Mouse (Mus musculus) limb, embryonic 12.5 days (tissue): ENCODE results near the gene Mrpl3. TPM values are rescaled to one million over a fixed set of nuclear protein-coding genes. Genes with fewer than 3 reads are reported as not detected.

Experiments used
- ATAC-seq: fragments of 200-750 bp; cut with Nextera tagmentation; 2 replicates; pipeline ENCODE4 v1.8.0; 2017; ENCODE audit warnings: low read depth, moderate TSS enrichment; ENCODE audit not compliant: insufficient number of reproducible peaks, insufficient read depth, low FRiP score, low TSS enrichment
- H3K27ac ChIP-seq: fragments of 300-500 bp; sonication (generic); 2 replicates; pipeline ENCODE4 v1.5.1; 2016; ENCODE audit warnings: mild to moderate bottlenecking, moderate library complexity
- H3K27me3 ChIP-seq: fragments of 300-500 bp; sonication (generic); 2 replicates; pipeline ENCODE4 v1.6.1; 2016; ENCODE audit warnings: mild to moderate bottlenecking, moderate library complexity
- H3K36me3 ChIP-seq: fragments of 300-500 bp; sonication (generic); 2 replicates; pipeline ENCODE4 v1.6.1; 2016; ENCODE audit warnings: mild to moderate bottlenecking, moderate library complexity
- H3K4me1 ChIP-seq: fragments of 300-500 bp; sonication (generic); replicated peaks from 2 replicates; pipeline ENCODE4 v1.6.1; 2016
- H3K4me2 ChIP-seq: fragments of 300-500 bp; sonication (generic); 2 replicates; pipeline ENCODE4 v1.6.1; 2016; ENCODE audit warnings: mild to moderate bottlenecking, moderate library complexity
- H3K4me3 ChIP-seq: fragments of 300-500 bp; sonication (generic); replicated peaks from 2 replicates; pipeline ENCODE4 v1.5.1; 2016; ENCODE audit warnings: mild to moderate bottlenecking
- H3K9ac ChIP-seq: fragments of 300-500 bp; sonication (generic); replicated peaks from 2 replicates; pipeline ENCODE4 v1.6.1; 2016; ENCODE audit warnings: mild to moderate bottlenecking, moderate library complexity
- H3K9me3 ChIP-seq: fragments of 300-500 bp; sonication (generic); 2 replicates; pipeline ENCODE4 v1.6.1; 2016; ENCODE audit warnings: mild to moderate bottlenecking, moderate library complexity
- whole genome bisulfite sequencing: fragments of 180-500 bp; shearing (Covaris S2); methylation state at CpG from one replicate; pipeline ENCODE4 v1.1.7; 2016; 5-methylcytosine and 5-hydroxymethylcytosine counted together
- polyA plus RNA-seq: library from polyadenylated mRNA; unstranded; fragments of >200 nt; fragmentation: Nextera tagmentation; extraction: Ambion mirVana; gene quantifications from 2 replicates; pipeline ENCODE4 v1.2.1, GENCODE M21; 2016

Mrpl3 gene
- polyA plus RNA-seq, result 115 and 118 TPM in 2 replicates

DNA sequence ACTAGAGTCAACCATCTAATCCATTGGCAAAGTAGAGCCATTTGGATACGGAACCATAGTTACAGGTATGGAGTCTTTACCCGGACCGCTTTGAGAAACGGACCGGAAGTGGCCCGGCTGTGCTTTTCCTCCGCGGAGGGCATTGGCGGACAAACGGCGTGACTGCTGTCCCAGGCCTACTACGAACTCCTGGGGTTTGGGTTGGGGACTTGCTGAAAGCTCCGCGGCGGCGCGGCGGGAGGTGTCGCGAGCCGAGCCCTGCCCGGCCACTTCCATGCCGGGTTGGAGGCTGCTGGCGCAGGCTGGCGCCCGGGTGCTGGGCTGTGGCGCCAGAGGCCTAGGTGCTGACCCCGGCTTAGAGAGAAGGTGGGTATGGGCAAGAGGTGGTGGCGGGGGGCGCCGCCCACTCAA is at the start of gene Mrpl3:
Gene Mrpl3, plus strand, starts transcription at position 93 of the 411 bp plus-strand sequence.
- peaks cover 28% of the 10 kb centered on the region for H3K36me3 ChIP-seq
- peak; percentile 66 for ATAC-seq
- H3K4me3 ChIP-seq, result peak within 1 kb of the TSS; percentile 98
- peaks cover 4% of the 10 kb centered on the region; the same call in 1 of the 2 replicates for H3K4me1 ChIP-seq
- H3K4me2 ChIP-seq, result peak within 1 kb of the TSS; percentile 76
- WGBS, result under 1% methylated on average over 31 of the region's 31 CpGs
- H3K9me3 ChIP-seq, result no peaks in the 10 kb centered on the region
- H3K27ac ChIP-seq, result peak within 1 kb of the TSS; percentile 76
- H3K9ac ChIP-seq, result peak within 1 kb of the TSS; percentile 96
- H3K27me3 ChIP-seq, result no peaks in the 10 kb centered on the region

DNA sequence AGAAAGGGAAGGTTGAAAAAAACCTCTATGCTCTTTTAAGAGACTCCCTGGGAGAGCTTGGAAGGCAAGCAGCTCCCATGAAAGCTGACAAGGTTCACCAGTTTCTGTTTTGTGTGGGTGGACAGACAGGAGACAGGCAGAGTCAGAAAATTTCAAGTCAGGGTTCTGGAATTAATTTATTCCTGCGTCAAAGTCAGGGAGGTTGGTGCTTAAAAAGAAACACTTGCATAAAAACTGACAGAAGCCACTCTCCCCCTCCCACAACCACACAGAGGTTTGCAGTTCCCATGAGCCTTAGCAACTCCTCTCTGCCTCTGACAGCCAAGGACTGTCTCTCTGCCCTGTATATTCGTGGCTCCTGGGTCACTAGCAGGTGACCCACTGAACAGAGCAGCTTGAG is 42.3 kb upstream of the Mrpl3 start:
- Histone ChIP-seq H3K4me2 (no peak overlapping the region), H3K36me3 (no peaks in the 10 kb centered on the region), H3K4me1 (no peaks in the 10 kb centered on the region), H3K27me3 (no peaks in the 10 kb centered on the region), H3K4me3 (no peak overlapping the region), H3K9me3 (no peaks in the 10 kb centered on the region), H3K9ac (no peak overlapping the region), H3K27ac (no peak overlapping the region)
- 14% methylated on average over 2 of the region's 2 CpGs for WGBS
- no peak for ATAC-seq

DNA sequence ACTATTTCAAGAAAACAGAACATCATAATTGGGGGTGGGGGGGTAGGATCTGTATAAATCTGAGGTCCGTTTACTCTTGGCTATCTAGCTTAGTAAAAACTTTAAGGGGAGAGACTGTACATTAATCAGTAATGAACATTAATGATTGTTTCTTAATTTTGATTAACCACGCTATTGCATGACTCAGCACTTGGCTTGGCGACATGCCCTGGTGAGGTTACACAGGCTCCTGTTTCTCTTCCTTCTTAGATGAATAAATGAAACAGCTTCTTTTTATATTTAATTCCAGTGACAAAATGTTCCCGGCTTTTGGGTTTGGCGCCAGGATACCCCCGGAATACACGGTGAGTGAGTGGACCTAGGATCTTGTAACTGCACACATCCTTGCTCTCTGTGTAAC is 34.9 kb upstream of the Mrpl3 start:
- no peaks in the 10 kb centered on the region for H3K36me3 ChIP-seq
- H3K9me3 ChIP-seq, result no peaks in the 10 kb centered on the region
- no peak overlapping the region for H3K4me3 ChIP-seq
- H3K4me1 ChIP-seq, result no peaks in the 10 kb centered on the region
- ATAC-seq, result no peak
- no peak overlapping the region for H3K4me2 ChIP-seq
- no peak overlapping the region for H3K27ac ChIP-seq
- 86% methylated on average over 7 of the region's 7 CpGs for WGBS
- H3K27me3 ChIP-seq, result no peaks in the 10 kb centered on the region
- H3K9ac ChIP-seq, result no peak overlapping the region

DNA sequence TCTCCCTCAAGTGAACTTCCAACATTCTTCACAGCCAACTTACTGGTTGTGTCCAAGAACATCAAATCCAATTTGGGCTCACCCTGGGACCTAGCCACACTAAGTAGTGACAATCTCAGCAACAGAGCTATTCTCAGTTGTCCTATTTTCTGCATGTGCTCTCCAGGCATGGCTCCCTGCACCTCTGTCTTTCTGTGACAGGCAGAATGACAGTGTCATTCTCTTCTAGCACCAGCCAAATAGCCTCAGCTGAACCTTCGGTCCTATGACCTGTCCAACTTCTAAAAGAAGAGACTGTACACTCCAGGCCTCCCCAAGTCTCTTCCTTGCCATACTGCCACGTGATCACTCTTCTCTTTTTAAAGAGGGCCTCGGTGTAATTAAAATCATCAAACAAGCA is 24.7 kb upstream of the Mrpl3 start:
- Histone ChIP-seq H3K4me3 (no peak overlapping the region), H3K9me3 (no peaks in the 10 kb centered on the region), H3K36me3 (no peaks in the 10 kb centered on the region), H3K9ac (no peak overlapping the region), H3K4me2 (no peak overlapping the region), H3K4me1 (no peaks in the 10 kb centered on the region), H3K27ac (no peak overlapping the region), H3K27me3 (no peaks in the 10 kb centered on the region)
- ATAC-seq, result no peak
- WGBS, result 66% methylated on average over 3 of the region's 3 CpGs

DNA sequence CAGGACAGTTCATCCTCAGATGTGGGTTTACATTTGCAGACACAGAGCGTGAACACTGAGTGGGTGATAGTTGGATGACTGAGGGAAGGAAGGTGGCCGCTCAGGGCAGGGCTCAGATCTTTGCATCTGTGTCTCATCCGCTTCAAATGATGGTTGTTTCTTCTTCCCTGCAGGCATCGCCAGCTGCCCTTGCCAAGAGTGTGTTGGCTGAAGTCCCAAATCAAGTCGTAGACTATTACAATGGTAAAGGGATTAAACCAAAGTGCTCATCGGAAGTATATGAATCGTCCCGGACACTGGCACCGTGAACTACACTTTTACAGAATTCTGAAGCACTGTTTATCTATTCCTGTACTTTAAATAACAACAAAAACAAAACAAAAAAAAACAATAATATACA is 20.5 kb upstream of the Mrpl3 start:
- Histone ChIP-seq H3K36me3 (no peaks in the 10 kb centered on the region), H3K4me2 (no peak overlapping the region), H3K4me3 (no peak overlapping the region), H3K27ac (no peak overlapping the region), H3K9me3 (no peaks in the 10 kb centered on the region), H3K27me3 (no peaks in the 10 kb centered on the region), H3K4me1 (no peaks in the 10 kb centered on the region), H3K9ac (no peak overlapping the region)
- WGBS, result 91% methylated on average over 9 of the region's 9 CpGs
- ATAC-seq, result no peak

DNA sequence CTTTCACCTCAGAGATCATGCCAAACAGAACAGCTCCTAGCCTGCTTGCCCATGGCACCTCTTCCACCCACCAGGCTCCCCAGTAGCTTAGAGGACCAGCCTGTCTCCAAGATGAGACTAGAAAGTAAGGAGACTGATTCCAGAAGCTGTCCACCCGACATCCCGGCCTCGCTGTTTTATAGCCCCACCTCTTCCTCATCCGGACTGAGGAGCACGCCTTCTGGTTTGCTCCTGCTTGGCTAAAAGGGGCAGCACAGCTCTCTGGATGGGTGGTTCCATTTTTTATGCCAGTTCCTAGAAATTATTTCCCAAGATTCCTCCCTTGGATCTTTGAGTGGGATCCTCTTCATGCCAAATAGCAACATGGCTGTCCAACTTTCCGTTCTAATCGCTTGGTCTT is 19.4 kb upstream of the Mrpl3 start:
- no peak overlapping the region for H3K4me3 ChIP-seq
- H3K27me3 ChIP-seq, result no peaks in the 10 kb centered on the region
- H3K4me1 ChIP-seq, result no peaks in the 10 kb centered on the region
- H3K36me3 ChIP-seq, result no peaks in the 10 kb centered on the region
- H3K4me2 ChIP-seq, result no peak overlapping the region
- H3K9ac ChIP-seq, result no peak overlapping the region
- no peak overlapping the region for H3K27ac ChIP-seq
- H3K9me3 ChIP-seq, result no peaks in the 10 kb centered on the region
- WGBS, result 91% methylated on average over 7 of the region's 7 CpGs
- ATAC-seq, result no peak

DNA sequence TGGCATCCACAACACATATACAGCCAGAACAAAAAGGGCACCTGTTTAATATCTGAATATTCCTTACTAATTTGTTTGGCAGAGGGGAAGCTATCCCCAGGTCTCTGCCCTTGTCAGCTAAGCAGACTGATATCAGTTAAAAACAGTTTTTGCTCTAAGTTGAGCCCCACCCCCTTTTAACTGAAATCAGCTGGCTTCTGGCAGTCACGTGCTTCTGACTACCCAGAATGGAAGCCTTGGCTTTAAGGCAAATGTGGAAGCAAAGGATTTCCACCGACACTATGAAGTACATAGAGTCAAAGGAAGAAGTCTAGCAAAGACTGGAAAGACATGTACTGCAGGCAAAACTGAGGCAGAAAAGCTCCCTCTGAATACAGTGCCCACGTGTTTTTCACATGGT is 15.2 kb upstream of the Mrpl3 start:
- H3K27ac ChIP-seq, result no peak overlapping the region
- 80% methylated on average over 3 of the region's 3 CpGs for WGBS
- ATAC-seq, result no peak
- H3K27me3 ChIP-seq, result no peaks in the 10 kb centered on the region
- H3K4me3 ChIP-seq, result no peak overlapping the region
- H3K36me3 ChIP-seq, result no peaks in the 10 kb centered on the region
- H3K9ac ChIP-seq, result no peak overlapping the region
- H3K4me2 ChIP-seq, result no peak overlapping the region
- H3K4me1 ChIP-seq, result no peaks in the 10 kb centered on the region
- H3K9me3 ChIP-seq, result no peaks in the 10 kb centered on the region

DNA sequence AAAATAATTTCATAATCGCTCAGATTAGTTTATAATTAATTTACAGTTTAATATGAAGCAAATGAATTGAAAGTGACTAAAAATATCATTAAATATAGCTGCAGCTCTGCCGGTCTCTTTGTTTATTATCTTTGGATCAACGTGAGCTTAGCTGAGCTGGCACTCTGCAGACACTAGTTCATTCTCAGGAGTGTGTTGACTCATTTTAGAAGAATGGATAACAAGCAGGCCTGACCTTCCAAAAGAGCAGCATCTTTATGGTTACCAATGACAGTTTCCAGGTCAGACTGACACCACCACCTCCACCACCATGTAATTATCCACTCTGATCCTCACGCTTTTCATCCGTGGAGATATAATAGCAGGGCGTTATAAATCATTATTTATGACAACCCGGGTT is 7.0 kb upstream of the Mrpl3 start:
- Histone ChIP-seq H3K9ac (no peak overlapping the region), H3K36me3 (no peaks in the 10 kb centered on the region), H3K9me3 (no peaks in the 10 kb centered on the region), H3K4me2 (no peak overlapping the region), H3K27me3 (no peaks in the 10 kb centered on the region), H3K4me3 (no peak overlapping the region), H3K27ac (no peak overlapping the region), H3K4me1 (no peaks in the 10 kb centered on the region)
- 81% methylated on average over 7 of the region's 7 CpGs for WGBS
- ATAC-seq, result no peak

DNA sequence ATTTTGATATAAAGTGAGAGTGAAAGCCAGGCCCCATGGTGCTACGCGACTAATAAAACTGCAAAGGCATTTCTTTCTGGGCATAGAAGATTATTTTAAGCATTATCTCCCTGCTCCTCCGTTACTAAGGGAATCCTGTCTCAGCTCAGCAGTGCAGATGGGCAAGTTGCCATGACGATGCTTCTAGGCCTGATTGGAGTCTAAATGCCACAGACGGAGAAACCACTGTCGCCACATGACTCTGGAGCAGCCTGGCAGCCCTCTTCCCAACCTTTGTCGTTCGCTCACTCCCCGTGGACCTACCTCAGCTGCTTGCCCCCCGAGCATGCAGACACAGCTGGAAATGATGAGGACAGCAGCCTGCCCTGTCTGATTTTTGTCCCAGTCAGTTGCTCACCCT is 4.7 kb upstream of the Mrpl3 start:
- Histone ChIP-seq H3K4me3 (no peak overlapping the region), H3K27me3 (no peaks in the 10 kb centered on the region), H3K9me3 (no peaks in the 10 kb centered on the region), H3K4me2 (no peak overlapping the region), H3K36me3 (no peaks in the 10 kb centered on the region), H3K27ac (no peak overlapping the region), H3K9ac (no peak overlapping the region), H3K4me1 (no peaks in the 10 kb centered on the region)
- WGBS, result 70% methylated on average over 10 of the region's 10 CpGs
- ATAC-seq, result no peak

DNA sequence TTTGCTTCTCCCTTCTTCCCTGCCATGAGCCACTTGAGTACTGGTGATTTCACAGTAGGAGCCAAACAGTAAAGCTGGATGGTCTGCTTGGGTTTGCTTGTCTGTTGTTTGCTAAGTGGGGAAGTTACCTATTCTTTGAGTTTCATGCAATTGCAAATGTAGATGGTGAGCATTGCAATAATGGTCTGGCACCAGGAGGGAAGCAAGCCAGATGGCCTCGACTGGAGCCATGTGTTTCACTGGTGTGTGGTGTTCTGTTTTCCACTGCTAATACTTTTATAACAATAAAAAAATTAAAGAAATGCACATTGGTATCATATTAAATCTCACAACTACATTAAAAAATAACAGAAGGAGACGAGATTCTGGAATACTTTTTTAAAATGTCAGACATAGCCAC is 3.4 kb upstream of the Mrpl3 start:
- Histone ChIP-seq H3K4me2 (no peak overlapping the region), H3K27me3 (no peaks in the 10 kb centered on the region), H3K27ac (no peak overlapping the region), H3K4me3 (no peak overlapping the region), H3K36me3 (no peaks in the 10 kb centered on the region), H3K4me1 (peaks cover 4% of the 10 kb centered on the region; the same call in 1 of the 2 replicates), H3K9ac (no peak overlapping the region), H3K9me3 (no peaks in the 10 kb centered on the region)
- ATAC-seq, result no peak
- 63% methylated on average over 2 of the region's 2 CpGs for WGBS

DNA sequence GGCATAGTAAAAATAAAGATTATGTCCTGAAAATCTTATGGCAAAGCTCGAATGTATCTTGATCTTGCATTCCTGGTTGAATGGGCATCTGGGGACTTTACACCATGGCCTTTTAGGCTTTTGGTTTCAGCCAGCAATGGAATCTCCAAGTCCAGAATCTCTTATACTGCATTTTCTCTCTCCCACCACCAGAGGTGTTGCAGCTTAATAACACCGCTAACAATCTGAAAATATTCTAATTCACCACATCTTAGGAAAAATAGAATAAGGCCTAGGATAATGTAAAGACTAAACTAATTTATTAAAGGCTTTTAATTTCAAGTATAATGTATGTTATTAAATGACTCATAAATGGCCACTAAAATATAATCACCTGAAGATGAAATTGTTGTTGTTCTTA is 2.8 kb upstream of the Mrpl3 start:
- Histone ChIP-seq H3K27ac (no peak overlapping the region), H3K4me3 (no peak overlapping the region), H3K27me3 (no peaks in the 10 kb centered on the region), H3K9ac (no peak overlapping the region), H3K4me1 (peaks cover 4% of the 10 kb centered on the region; the same call in 1 of the 2 replicates), H3K36me3 (no peaks in the 10 kb centered on the region), H3K4me2 (no peak overlapping the region), H3K9me3 (no peaks in the 10 kb centered on the region)
- WGBS, result 65% methylated on average over 2 of the region's 2 CpGs
- ATAC-seq, result no peak

DNA sequence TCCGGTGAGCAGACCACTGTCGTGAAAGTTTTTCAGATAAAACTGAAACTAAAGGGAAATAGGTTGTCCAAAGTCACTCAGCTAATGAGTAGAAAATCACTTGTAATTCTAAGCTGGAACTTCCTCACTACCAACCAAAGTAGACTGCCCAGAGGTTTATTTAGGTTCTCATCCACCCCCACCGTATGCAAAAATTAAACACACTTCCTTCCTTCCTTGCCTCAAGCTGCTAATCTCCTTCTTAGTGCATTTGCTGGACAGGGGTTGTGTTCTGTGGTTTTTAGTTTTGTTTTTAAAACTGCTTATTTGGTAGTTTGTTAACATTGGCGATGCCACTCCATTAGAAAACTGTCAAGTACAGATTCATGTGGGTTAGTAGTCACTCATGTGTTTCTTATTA is 773 bp downstream of the Mrpl3 start:
- peak overlapping the region; percentile 98 for H3K4me3 ChIP-seq
- no peak overlapping the region for H3K27ac ChIP-seq
- H3K4me1 ChIP-seq, result peaks cover 4% of the 10 kb centered on the region; the same call in 1 of the 2 replicates
- H3K9me3 ChIP-seq, result no peaks in the 10 kb centered on the region
- H3K27me3 ChIP-seq, result no peaks in the 10 kb centered on the region
- no peak for ATAC-seq
- peaks cover 35% of the 10 kb centered on the region for H3K36me3 ChIP-seq
- peak overlapping the region; percentile 96 for H3K9ac ChIP-seq
- peak overlapping the region; percentile 76 for H3K4me2 ChIP-seq
- 63% methylated on average over 4 of the region's 4 CpGs for WGBS
